Mouse (Mus musculus) duodenum, adult 2 months (tissue): ENCODE data around the gene 3110018I06Rik. TPM values are rescaled to one million over a fixed set of nuclear protein-coding genes. Genes with fewer than 3 reads are reported as not detected.

Experiments
- polyA plus RNA-seq: library from polyadenylated mRNA; depleted of rRNA; stranded (reverse); fragments of >200 nt; gene quantifications from 2 replicates; pipeline ENCODE4 v1.2.3, GENCODE M21; 2012; ENCODE audit warnings: low replicate concordance; rRNA removed

3110018I06Rik gene
- not detected in 2 replicates for polyA plus RNA-seq

GRCm38 (mm10) chr12:107488371-107488770 lies at the start of gene 3110018I06Rik:
3110018I06Rik (plus strand) TSS chr12:107488632.

